Mouse (Mus musculus) kidney, embryonic 16.5 days (tissue): Measurements from ENCODE around the gene Bsdc1. TPM values are rescaled to one million over a fixed set of nuclear protein-coding genes. Genes with fewer than 3 reads are reported as not detected.
"Not testable (repeated sequence)": the region's sequence is repeated elsewhere in the genome, so short reads cannot be mapped to it uniquely, and the experiment has no call there.

Source experiments
- ATAC-seq: fragments of 200-750 bp; cut with Nextera tagmentation; 2 replicates; pipeline ENCODE4 v1.8.0; 2017; ENCODE audit warnings: moderate TSS enrichment; ENCODE audit not compliant: low FRiP score, low TSS enrichment
- H3K27ac ChIP-seq: fragments of 300-500 bp; sonication (generic); 2 replicates; pipeline ENCODE4 v1.5.1; 2014; ENCODE audit warnings: low read length
- H3K27me3 ChIP-seq: fragments of 300-500 bp; sonication (generic); 2 replicates; pipeline ENCODE4 v1.6.1; 2014; ENCODE audit warnings: low read length, control low read depth, mixed read lengths; ENCODE audit not compliant: insufficient read depth
- H3K36me3 ChIP-seq: fragments of 300-500 bp; sonication (generic); 2 replicates; pipeline ENCODE4 v1.6.1; 2014; ENCODE audit warnings: low read length, control low read depth, mixed read lengths; ENCODE audit not compliant: insufficient read depth
- H3K4me1 ChIP-seq: fragments of 300-500 bp; sonication (generic); 2 replicates; pipeline ENCODE4 v1.6.1; 2014; ENCODE audit warnings: low read length, control low read depth, mixed read lengths; ENCODE audit not compliant: insufficient read depth
- H3K4me2 ChIP-seq: fragments of 300-500 bp; sonication (generic); replicated peaks from 2 replicates; pipeline ENCODE4 v1.6.1; 2014; ENCODE audit warnings: low read depth, low read length
- H3K4me3 ChIP-seq: fragments of 300-500 bp; sonication (generic); 2 replicates; pipeline ENCODE4 v1.5.1; 2014; ENCODE audit warnings: mild to moderate bottlenecking, low read length
- H3K9ac ChIP-seq: fragments of 300-500 bp; sonication (generic); replicated peaks from 2 replicates; pipeline ENCODE4 v1.6.1; 2014; ENCODE audit warnings: low read length
- H3K9me3 ChIP-seq: fragments of 300-500 bp; sonication (generic); 2 replicates; pipeline ENCODE4 v1.6.1; 2016; ENCODE audit warnings: low read length, control low read depth
- WGBS: fragments of 180-500 bp; shearing (Covaris S2); extraction: QIAGEN DNeasy Blood & Tissue Kit; methylation state at CpG from one replicate; pipeline ENCODE4 v1.1.7; 2014; 5-methylcytosine and 5-hydroxymethylcytosine counted together
- polyA plus RNA-seq: library from polyadenylated mRNA; unstranded; fragments of >200 nt; fragmentation: Nextera tagmentation; extraction: Ambion mirVana; gene quantifications from 2 replicates; pipeline ENCODE4 v1.2.1, GENCODE M21; 2015

Gene Bsdc1
- polyA plus RNA-seq, 1 experiment from 2014 or later = 33.6 TPM

- H3K9ac ChIP-seq, H3K27ac ChIP-seq, H3K4me1 ChIP-seq, H3K27me3 ChIP-seq, H3K4me2 ChIP-seq, H3K4me3 ChIP-seq, H3K9me3 ChIP-seq, ATAC-seq: not testable (repeated sequence)
- WGBS = 89% methylated on average over 5 of the region's 6 CpGs
- H3K36me3 ChIP-seq = peaks cover 75% of the 10 kb centered on the region
These were observed 67.5 kb downstream of the Bsdc1 start for GRCm38 (mm10) chr4:129528901-129529300.

Other genes starting within 250 kb of the Bsdc1 start
- gene C77080, start 200.2 kb upstream of the Bsdc1 start, polyA plus RNA-seq = 9.3 and 10.4 TPM in 2 replicates
- gene Sync, start 174.0 kb upstream of the Bsdc1 start, polyA plus RNA-seq = 1.2 and 1.3 TPM in 2 replicates
- gene Rbbp4, start 126.2 kb upstream of the Bsdc1 start, polyA plus RNA-seq = 383 and 405 TPM in 2 replicates
- 44.4 and 45.1 TPM in 2 replicates for gene Zbtb8os, start 125.9 kb upstream of the Bsdc1 start, polyA plus RNA-seq
- gene Zbtb8a, start 83.5 kb upstream of the Bsdc1 start, polyA plus RNA-seq = 17.2 and 18.4 TPM in 2 replicates
- 5.7 and 5.8 TPM in 2 replicates for gene Zbtb8b, start 20.7 kb upstream of the Bsdc1 start, polyA plus RNA-seq
- not detected in 2 replicates for gene Tssk3, start 29.4 kb downstream of the Bsdc1 start, polyA plus RNA-seq
- 0.35 TPM in 1 of 2 replicates, not detected in the other for gene Fam229a, start 29.6 kb downstream of the Bsdc1 start, polyA plus RNA-seq
- gene Marcksl1, start 52.0 kb downstream of the Bsdc1 start, polyA plus RNA-seq = 761 and 859 TPM in 2 replicates
- 285 and 304 TPM in 2 replicates for gene Hdac1, start 81.1 kb downstream of the Bsdc1 start, polyA plus RNA-seq
- gene Lck, start 112.1 kb downstream of the Bsdc1 start, polyA plus RNA-seq = 10.8 and 13.0 TPM in 2 replicates
- gene Fam167b, start 117.0 kb downstream of the Bsdc1 start, polyA plus RNA-seq = 35.9 and 37.8 TPM in 2 replicates
- 296 and 307 TPM in 2 replicates for gene Eif3i, start 139.1 kb downstream of the Bsdc1 start, polyA plus RNA-seq
- gene Tmem234, start 139.1 kb downstream of the Bsdc1 start, polyA plus RNA-seq = 216 and 221 TPM in 2 replicates
- gene Dcdc2b, start 152.7 kb downstream of the Bsdc1 start, polyA plus RNA-seq = 2.6 and 3.2 TPM in 2 replicates
- gene Iqcc, start 157.5 kb downstream of the Bsdc1 start, polyA plus RNA-seq = 34.8 and 38.2 TPM in 2 replicates
- gene Ccdc28b, start 162.4 kb downstream of the Bsdc1 start, polyA plus RNA-seq = 64.1 and 71.7 TPM in 2 replicates
- gene Txlna, start 179.5 kb downstream of the Bsdc1 start, polyA plus RNA-seq = 89.5 and 94.4 TPM in 2 replicates
- gene Kpna6, start 211.2 kb downstream of the Bsdc1 start, polyA plus RNA-seq = 19.9 and 21.3 TPM in 2 replicates
- 20.6 and 21.7 TPM in 2 replicates for gene Tmem39b, start 235.3 kb downstream of the Bsdc1 start, polyA plus RNA-seq